Mouse (Mus musculus) cortical plate, adult 2 months (tissue): ENCODE measurements around the gene Slc25a5.

Experiments used
- CTCF ChIP-seq: fragments of 200-500 bp; IDR thresholded peaks from 2 replicates; pipeline ENCODE4 v1.5.1; 2011; ENCODE audit warnings: mild to moderate bottlenecking, control low read depth, low read length; ENCODE audit not compliant: insufficient read depth; ENCODE audit errors: extremely low read depth
- POLR2A ChIP-seq: fragments of 200-500 bp; IDR thresholded peaks from 2 replicates; pipeline ENCODE4 v1.6.1; 2011; ENCODE audit warnings: mild to moderate bottlenecking, low read length, control low read depth; ENCODE audit not compliant: insufficient read depth; ENCODE audit errors: extremely low read depth

GRCm38 (mm10) chrX:36762894-36763293, 32.6 kb upstream of the Slc25a5 start:
- TF ChIP-seq CTCF (no peak), POLR2A (no peak)
